9 mouse cellular contexts compared by ENCODE assay signal in the genomic region with DNA sequence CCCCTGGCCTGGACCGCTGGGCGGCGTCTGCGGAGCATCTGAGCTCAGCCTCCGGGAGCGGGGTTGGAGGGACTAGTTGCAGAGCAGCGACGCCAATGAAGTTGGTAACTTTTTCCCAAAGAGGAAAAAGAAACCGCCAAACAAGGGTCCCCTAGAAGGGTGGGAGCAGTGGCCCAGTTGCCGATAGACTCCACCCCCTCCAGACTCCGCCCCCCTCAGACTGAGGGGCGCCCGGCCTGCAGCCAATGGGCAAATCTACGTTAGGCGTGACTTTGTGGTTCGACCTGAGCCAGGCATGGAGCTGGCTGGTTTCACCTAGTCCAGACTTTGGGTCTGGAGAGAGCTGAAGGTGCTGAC.
A peak's percentile ranks its signal among the peaks of the same experiment; 100 is the strongest.
DNase-seq lines count a peak whose midpoint lies in the region; ATAC-seq lines count a peak whose summit lies in the region.
"Had no signal": no experiment of that assay in that cellular context is flagged by ENCODE, and none has a peak within 500 bp of the region (broad histone marks: within the 10 kb centered on the region; RNA-seq: fewer than 3 reads in every experiment).

No protein-coding gene starts in this region.

- no peak overlapping the region for H3K27ac ChIP-seq in heart, embryonic 14.5 days (replicated peaks in 1 of 2; ENCODE audit: control insufficient read depth in 1 of 2, insufficient read depth in 1 of 2, low read depth in 2 of 2, low read length in 2 of 2)
- H3K27ac ChIP-seq in liver, embryonic 13.5 days, result no peak overlapping the region
- H3K27ac ChIP-seq in neural tube, embryonic 15.5 days (replicated peaks), result no peak overlapping the region

- H3K36me3 ChIP-seq in heart, embryonic 14.5 days (ENCODE audit: control insufficient read depth, insufficient read depth, low read length), result no peaks in the 10 kb centered on the region
- H3K36me3 ChIP-seq in liver, embryonic 13.5 days, result no peaks in the 10 kb centered on the region
- H3K36me3 ChIP-seq in neural tube, embryonic 15.5 days, result no peaks in the 10 kb centered on the region

- H3K4me1 ChIP-seq in heart, embryonic 14.5 days (ENCODE audit: control insufficient read depth in 2 of 2, insufficient read depth in 2 of 2, low read length in 2 of 2), result peaks cover 4 to 8% of the 10 kb centered on the region in 2 experiments; a peak in 3 of 4 replicates
- H3K4me1 ChIP-seq in liver, embryonic 13.5 days (replicated peaks), result peaks cover 20% of the 10 kb centered on the region
- peaks cover 19% of the 10 kb centered on the region for H3K4me1 ChIP-seq in neural tube, embryonic 15.5 days

- intact Hi-C loops in heart, postnatal 25 days (cut with DNase I), result no loop called here

- WGBS in heart, embryonic 14.5 days, result 1% methylated on average over 16 of the region's 16 CpGs
- WGBS in liver, embryonic 13.5 days (ENCODE audit: insufficient replicate concordance), result 1% methylated on average over 16 of the region's 16 CpGs
- WGBS in neural tube, embryonic 15.5 days, result under 1% methylated on average over 16 of the region's 16 CpGs

- no peak for DNase-seq in heart, postnatal 25 days (ENCODE audit: low spot score)
- peak; percentile 24 for DNase-seq in c-Kit-positive CD71-negative TER-119-negative erythroid progenitor cells, embryonic 14.5 days (ENCODE audit: low read depth)
- peak; percentile 19 for DNase-seq in liver, embryonic 13.5 days
- no peak for DNase-seq in natural killer cell, adult 2 months (ENCODE audit: low spot score in 2 of 2)

- peak overlapping the region; percentile 60 to 64 for H3K4me3 ChIP-seq in heart, embryonic 14.5 days (ENCODE audit: control insufficient read depth in 1 of 2, insufficient read depth in 1 of 2, low read depth in 1 of 2, low read length in 2 of 2)
- peak overlapping the region; percentile 56 for H3K4me3 ChIP-seq in liver, embryonic 13.5 days (replicated peaks)
- H3K4me3 ChIP-seq in neural tube, embryonic 15.5 days (replicated peaks), result peak overlapping the region; percentile 53

- peak overlapping the region; percentile 68 for H3K9ac ChIP-seq in heart, embryonic 14.5 days (ENCODE audit: low read length)
- H3K9ac ChIP-seq in liver, embryonic 13.5 days, result no peak overlapping the region
- peak overlapping the region; percentile 43; the same call in 1 of the 2 replicates for H3K9ac ChIP-seq in neural tube, embryonic 15.5 days (replicated peaks)

- H3K27me3 ChIP-seq in heart, embryonic 14.5 days (ENCODE audit: control insufficient read depth, insufficient read depth, low read length), result no peaks in the 10 kb centered on the region
- H3K27me3 ChIP-seq in liver, embryonic 13.5 days, result peaks cover 28% of the 10 kb centered on the region
- H3K27me3 ChIP-seq in neural tube, embryonic 15.5 days (replicated peaks), result 0 out of 2 replicates have a peak, but pooled peaks cover 7% of the 10 kb centered on the region
- H3K27me3 ChIP-seq: Patski had no signal

- H3K4me2 ChIP-seq in heart, embryonic 14.5 days (ENCODE audit: low read length), result peak overlapping the region; percentile 100
- peak overlapping the region; percentile 74 for H3K4me2 ChIP-seq in liver, embryonic 13.5 days
- H3K4me2 ChIP-seq in neural tube, embryonic 15.5 days, result peak overlapping the region; percentile 99

- 0 out of 2 replicates have a peak, but pooled peaks have one; percentile 25 for ATAC-seq in heart, embryonic 14.5 days (ENCODE audit: insufficient number of reproducible peaks, insufficient read depth, low FRiP score, low read depth)
- ATAC-seq in hematopoietic stem cell, adult 5-6 weeks (replicated peaks in 1 of 2; ENCODE audit: insufficient read depth in 1 of 2, low FRiP score in 2 of 2, low TSS enrichment in 1 of 2, low read depth in 1 of 2, poor library complexity in 2 of 2, severe bottlenecking in 2 of 2), result peak; percentile 33 to 58; a peak in 2 of 4 replicates
- peak; percentile 62 for ATAC-seq in liver, embryonic 13.5 days (ENCODE audit: low read depth)
- peak; percentile 17; the same call in 1 of the 2 replicates for ATAC-seq in neural tube, embryonic 15.5 days (ENCODE audit: low FRiP score)
- ATAC-seq in cerebellum, adult (ENCODE audit: insufficient number of reproducible peaks, low FRiP score, low TSS enrichment), result no peak
- ATAC-seq: Patski had no signal

- H3K9me3 ChIP-seq in heart, embryonic 14.5 days (ENCODE audit: control insufficient read depth, low read length), result no peaks in the 10 kb centered on the region
- H3K9me3 ChIP-seq in liver, embryonic 13.5 days (replicated peaks), result no peaks in the 10 kb centered on the region
- H3K9me3 ChIP-seq in neural tube, embryonic 15.5 days (replicated peaks), result no peaks in the 10 kb centered on the region

Comparison
In these comparisons a context has a peak if more than half of its experiments do, and no peak if none do; other contexts are left out.
1. DNase-seq: peak in c-Kit-positive CD71-negative TER-119-negative erythroid progenitor cells, embryonic 14.5 days (single experiment) and liver, embryonic 13.5 days (single experiment); none in heart, postnatal 25 days (single experiment) and natural killer cell, adult 2 months (0 of 2).
2. Peak in every context shown above with its lines, with median percentiles within 50 percentile points of each other: H3K4me2 ChIP-seq and H3K4me3 ChIP-seq.